Mouse (Mus musculus): Measurements from ENCODE around the gene Ngfr. TPM values are rescaled to one million over a fixed set of nuclear protein-coding genes. Genes with fewer than 3 reads are reported as not detected.
A peak's percentile ranks its signal among the peaks of the same experiment; 100 is the strongest.

Ngfr gene
- polyA plus RNA-seq (2012; rRNA removed): 4.8 and 6.5 TPM in 2 replicates

DNA sequence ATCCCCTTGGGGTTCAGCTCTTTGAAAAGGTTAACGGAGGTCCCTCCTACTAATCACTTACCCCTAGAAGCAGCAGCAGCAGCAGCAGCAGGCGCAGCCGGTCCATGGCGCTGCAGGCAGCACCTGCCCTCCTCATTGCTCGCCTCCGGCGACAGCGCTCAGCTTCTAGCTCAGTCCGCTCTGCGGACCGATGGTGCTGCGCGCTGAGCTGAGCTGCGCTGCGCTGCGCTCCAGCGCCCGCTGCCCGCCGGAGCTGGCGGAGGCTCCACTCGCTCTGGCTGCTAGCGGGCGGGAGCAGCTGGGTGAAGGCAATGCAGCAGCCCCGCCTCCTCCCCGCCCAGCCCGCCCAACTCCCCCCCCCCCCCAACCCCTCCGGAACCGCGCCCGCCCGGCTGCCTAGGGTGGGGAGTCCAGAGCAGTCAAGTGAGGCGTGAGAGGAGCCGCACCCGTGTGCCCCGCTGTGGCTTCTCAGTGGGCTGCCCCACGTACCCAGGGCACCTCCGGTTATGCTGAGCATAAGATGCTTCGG, at the start of gene Ngfr:
Gene Ngfr, minus strand, starts transcription at position 313 of the 529 bp plus-strand sequence.
- Histone ChIP-seq H3K27me3 (ENCODE audit: control insufficient read depth, insufficient read depth, low read length) (peaks cover 51% of the 10 kb centered on the region), H3K4me3 (ENCODE audit: low read depth, low read length) (peak within 1 kb of the TSS; percentile 56), H3K36me3 (ENCODE audit: control insufficient read depth, insufficient read depth, low read length) (no peaks in the 10 kb centered on the region), H3K4me1 (ENCODE audit: control insufficient read depth, insufficient read depth, insufficient read length, low read length) (peaks cover 14% of the 10 kb centered on the region), H3K27ac (ENCODE audit: insufficient read depth, low read depth, low read length) (no peak within 1 kb of the TSS)
- TF ChIP-seq CTCF (IDR thresholded peaks at IDR 0.05; ENCODE audit: extremely low read depth, insufficient read length, insufficient replicate concordance, low read depth, low read length) (no peak), POLR2A (IDR thresholded peaks at IDR 0.05; ENCODE audit: low read depth, low read length) (no peak)
- WGBS: 1% methylated on average over 39 of the region's 39 CpGs

DNA sequence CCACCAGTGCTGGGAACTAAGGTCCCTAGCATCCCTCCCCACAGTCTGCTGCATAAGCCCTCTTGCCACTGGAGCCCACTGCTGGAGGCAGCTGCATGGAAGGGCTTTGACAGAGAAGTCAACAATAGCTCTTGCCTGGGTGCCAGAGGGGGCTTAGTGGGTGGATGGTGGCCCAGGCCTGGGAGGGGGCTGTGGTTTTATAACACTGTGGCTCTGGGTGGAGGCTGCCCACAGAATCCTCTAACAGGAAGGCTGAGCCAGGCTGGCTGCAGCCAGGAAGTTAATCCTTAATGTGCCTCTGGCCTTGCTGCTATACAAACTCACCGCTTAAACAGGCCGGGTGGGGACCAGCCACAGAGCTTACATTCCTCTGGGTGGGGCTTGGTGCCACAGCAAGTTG, 47.5 kb upstream of the Ngfr start:
- H3K4me1 ChIP-seq (ENCODE audit: control insufficient read depth, insufficient read depth, insufficient read length, low read length): no peaks in the 10 kb centered on the region
- no peak overlapping the region for H3K27ac ChIP-seq (ENCODE audit: insufficient read depth, low read depth, low read length)
- no peak overlapping the region for H3K4me3 ChIP-seq (ENCODE audit: low read depth, low read length)
- TF ChIP-seq POLR2A (IDR thresholded peaks at IDR 0.05; ENCODE audit: low read depth, low read length) (no peak), CTCF (IDR thresholded peaks at IDR 0.05; ENCODE audit: extremely low read depth, insufficient read length, insufficient replicate concordance, low read depth, low read length) (no peak)
- H3K36me3 ChIP-seq (ENCODE audit: control insufficient read depth, insufficient read depth, low read length): no peaks in the 10 kb centered on the region
- H3K27me3 ChIP-seq (ENCODE audit: control insufficient read depth, insufficient read depth, low read length): no peaks in the 10 kb centered on the region
- 8% methylated on average over 2 of the region's 2 CpGs for WGBS

DNA sequence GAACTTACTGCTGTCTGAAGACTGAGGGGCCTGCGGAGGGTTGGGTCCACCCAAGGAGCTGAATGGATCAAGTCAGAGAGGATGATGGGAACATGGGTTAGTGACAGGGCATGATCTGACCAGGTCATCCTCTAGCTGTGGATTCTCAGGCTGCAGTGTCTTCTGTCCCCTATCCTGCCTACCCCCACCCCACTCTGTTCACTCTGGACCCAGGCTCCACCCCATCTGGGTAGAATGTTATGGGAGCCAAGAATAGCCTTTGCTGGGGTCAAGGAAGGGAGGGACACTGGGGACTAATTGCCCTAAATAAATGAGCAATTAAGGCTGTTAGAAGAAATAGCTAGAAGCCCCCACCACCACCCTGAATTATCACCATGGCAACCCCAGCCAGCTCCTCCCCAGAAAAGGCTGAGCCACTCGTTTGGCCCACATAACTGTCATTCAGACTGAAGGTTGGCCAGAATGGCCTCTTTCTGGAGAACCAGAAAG, 46.0 kb upstream of the Ngfr start:
- TF ChIP-seq CTCF (IDR thresholded peaks at IDR 0.05; ENCODE audit: extremely low read depth, insufficient read length, insufficient replicate concordance, low read depth, low read length) (no peak), POLR2A (IDR thresholded peaks at IDR 0.05; ENCODE audit: low read depth, low read length) (no peak)
- Histone ChIP-seq H3K4me3 (ENCODE audit: low read depth, low read length) (no peak overlapping the region), H3K27me3 (ENCODE audit: control insufficient read depth, insufficient read depth, low read length) (no peaks in the 10 kb centered on the region), H3K27ac (ENCODE audit: insufficient read depth, low read depth, low read length) (no peak overlapping the region), H3K4me1 (ENCODE audit: control insufficient read depth, insufficient read depth, insufficient read length, low read length) (no peaks in the 10 kb centered on the region), H3K36me3 (ENCODE audit: control insufficient read depth, insufficient read depth, low read length) (no peaks in the 10 kb centered on the region)
- 74% methylated on average over 2 of the region's 2 CpGs for WGBS

DNA sequence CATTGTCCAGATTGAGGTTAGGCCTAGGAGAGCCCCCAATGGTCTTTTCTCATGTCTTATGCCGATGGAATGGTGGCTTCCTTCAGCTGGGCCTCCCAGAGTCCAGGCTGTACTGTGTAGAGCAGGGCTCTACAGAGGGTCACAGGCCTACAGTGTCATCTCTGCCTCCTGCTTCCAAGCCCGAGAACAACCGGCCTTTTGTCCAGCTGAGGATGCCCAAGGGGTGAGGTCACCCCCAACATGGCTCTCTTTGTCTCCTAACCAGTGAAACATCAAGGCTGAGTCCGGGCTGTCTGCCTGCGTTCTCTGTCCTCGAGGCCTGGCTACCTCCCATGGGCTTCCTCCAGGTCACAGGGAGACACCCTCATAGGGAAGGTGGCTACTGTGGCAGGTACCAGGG, 44.9 kb upstream of the Ngfr start:
- 74% methylated on average over 6 of the region's 6 CpGs for WGBS
- no peaks in the 10 kb centered on the region for H3K36me3 ChIP-seq (ENCODE audit: control insufficient read depth, insufficient read depth, low read length)
- no peak overlapping the region for H3K27ac ChIP-seq (ENCODE audit: insufficient read depth, low read depth, low read length)
- H3K4me1 ChIP-seq (ENCODE audit: control insufficient read depth, insufficient read depth, insufficient read length, low read length): no peaks in the 10 kb centered on the region
- H3K4me3 ChIP-seq (ENCODE audit: low read depth, low read length): no peak overlapping the region
- H3K27me3 ChIP-seq (ENCODE audit: control insufficient read depth, insufficient read depth, low read length): no peaks in the 10 kb centered on the region
- TF ChIP-seq POLR2A (IDR thresholded peaks at IDR 0.05; ENCODE audit: low read depth, low read length) (no peak), CTCF (IDR thresholded peaks at IDR 0.05; ENCODE audit: extremely low read depth, insufficient read length, insufficient replicate concordance, low read depth, low read length) (no peak)

- 83% methylated on average over 4 of the region's 4 CpGs for WGBS
- no peak for TF ChIP-seq CTCF (IDR thresholded peaks at IDR 0.05; ENCODE audit: extremely low read depth, insufficient read length, insufficient replicate concordance, low read depth, low read length)
- no peak for TF ChIP-seq POLR2A (IDR thresholded peaks at IDR 0.05; ENCODE audit: low read depth, low read length)
Observed at GRCm38 (mm10) chr11:95631301-95631700, 43.8 kb upstream of the Ngfr start.

DNA sequence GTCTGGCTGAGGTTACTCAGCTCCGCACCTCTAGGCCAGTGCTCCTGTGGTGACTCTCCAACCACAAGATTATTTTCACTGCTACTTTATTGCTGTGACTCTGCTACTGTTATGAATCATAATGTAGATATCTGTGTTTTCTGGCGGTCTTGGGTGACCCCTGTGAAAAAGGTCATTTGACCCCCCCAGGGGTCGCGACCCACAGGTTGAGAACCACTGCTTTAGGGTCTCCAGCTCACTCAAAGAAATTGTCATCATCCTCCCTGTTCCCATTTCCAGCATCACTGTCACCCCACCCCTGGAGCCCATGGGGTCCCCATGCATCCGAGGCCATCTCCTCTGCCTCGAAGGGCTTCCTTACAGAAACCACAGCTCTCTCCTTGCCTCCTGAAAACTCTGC, 43.0 kb upstream of the Ngfr start:
- no peak for TF ChIP-seq CTCF (IDR thresholded peaks at IDR 0.05; ENCODE audit: extremely low read depth, insufficient read length, insufficient replicate concordance, low read depth, low read length)
- TF ChIP-seq POLR2A (IDR thresholded peaks at IDR 0.05; ENCODE audit: low read depth, low read length): no peak
- Histone ChIP-seq H3K4me3 (ENCODE audit: low read depth, low read length) (no peak overlapping the region), H3K36me3 (ENCODE audit: control insufficient read depth, insufficient read depth, low read length) (no peaks in the 10 kb centered on the region), H3K27me3 (ENCODE audit: control insufficient read depth, insufficient read depth, low read length) (no peaks in the 10 kb centered on the region), H3K27ac (ENCODE audit: insufficient read depth, low read depth, low read length) (no peak overlapping the region), H3K4me1 (ENCODE audit: control insufficient read depth, insufficient read depth, insufficient read length, low read length) (no peaks in the 10 kb centered on the region)
- 84% methylated on average over 6 of the region's 6 CpGs for WGBS

More at GRCm38 (mm10) chr11:95631301-95631700, 43.8 kb upstream of the Ngfr start:
- no peaks in the 10 kb centered on the region for H3K27me3 ChIP-seq (ENCODE audit: control insufficient read depth, insufficient read depth, low read length)
- no peak overlapping the region for H3K4me3 ChIP-seq (ENCODE audit: low read depth, low read length)
- no peak overlapping the region for H3K27ac ChIP-seq (ENCODE audit: insufficient read depth, low read depth, low read length)
- H3K36me3 ChIP-seq (ENCODE audit: control insufficient read depth, insufficient read depth, low read length): no peaks in the 10 kb centered on the region
- H3K4me1 ChIP-seq (ENCODE audit: control insufficient read depth, insufficient read depth, insufficient read length, low read length): no peaks in the 10 kb centered on the region

- 33% methylated on average over 8 of the region's 8 CpGs for WGBS
- Histone ChIP-seq H3K36me3 (ENCODE audit: control insufficient read depth, insufficient read depth, low read length) (no peaks in the 10 kb centered on the region), H3K27ac (ENCODE audit: insufficient read depth, low read depth, low read length) (no peak overlapping the region), H3K4me1 (ENCODE audit: control insufficient read depth, insufficient read depth, insufficient read length, low read length) (no peaks in the 10 kb centered on the region), H3K27me3 (ENCODE audit: control insufficient read depth, insufficient read depth, low read length) (no peaks in the 10 kb centered on the region; the same call in 1 of the 2 replicates), H3K4me3 (ENCODE audit: low read depth, low read length) (no peak overlapping the region)
- TF ChIP-seq CTCF (IDR thresholded peaks at IDR 0.05; ENCODE audit: extremely low read depth, insufficient read length, insufficient replicate concordance, low read depth, low read length): no peak
- TF ChIP-seq POLR2A (IDR thresholded peaks at IDR 0.05; ENCODE audit: low read depth, low read length): no peak
Observed at GRCm38 (mm10) chr11:95622426-95622825, 34.9 kb upstream of the Ngfr start.
